22 mouse cellular contexts compared by ENCODE assay signal in the genomic region with DNA sequence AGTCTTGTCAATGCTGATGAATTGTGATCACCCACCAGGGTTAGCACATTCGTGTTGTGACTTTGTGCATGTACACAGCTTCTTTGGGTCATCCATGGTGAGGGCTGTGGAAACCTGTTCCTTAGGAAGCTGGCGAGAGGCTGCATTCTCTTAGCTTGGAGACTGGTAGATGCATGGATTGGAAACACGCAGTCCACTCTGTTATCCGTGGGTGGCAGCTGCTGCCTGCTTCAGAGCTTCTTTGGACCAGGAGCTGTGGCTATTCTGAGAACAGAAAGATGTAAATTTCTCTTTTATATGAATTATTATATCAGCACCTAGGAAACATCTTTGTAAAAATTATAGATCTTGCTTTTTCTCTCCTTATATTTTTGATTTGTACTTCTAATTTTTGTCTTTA. TPM values are rescaled to one million over a fixed set of nuclear protein-coding genes. Genes with fewer than 3 reads are reported as not detected.
DNase-seq lines count a peak whose midpoint lies in the region; ATAC-seq and TF ChIP-seq lines count a peak whose summit lies in the region.
"Had no signal": no experiment of that assay in that cellular context is flagged by ENCODE, and none has a peak within 500 bp of the region (broad histone marks: within the 10 kb centered on the region; RNA-seq: fewer than 3 reads in every experiment).

No protein-coding gene starts in this region.

- DNase-seq in left cerebral cortex, adult 2 months (ENCODE audit: extremely low spot score in 1 of 2, low spot score in 2 of 2): no peak
- no peak for DNase-seq in left cerebral cortex, postnatal 4 days
- DNase-seq in midbrain, embryonic 11.5 days (ENCODE audit: low spot score, missing footprints): peak; percentile 26
- DNase-seq in midbrain, embryonic 14.5 days: no peak
- DNase-seq in telencephalon, adult 2 months (ENCODE audit: low read depth, low spot score): peak; percentile 34
- DNase-seq in cerebellum, adult 18-20 months: no peak
- DNase-seq: adrenal gland, adult 2 months; adrenal gland, postnatal 10 days; adrenal gland, postnatal 25 days; cerebellum, adult 11-12 months; cerebellum, adult 8-10 months; cerebellum, adult 9-11 months; cerebellum, postnatal 14 days; cerebellum, postnatal 36 days; embryo, embryonic 11 days had no signal

- intact Hi-C loops in left cerebral cortex, adult 2 months (cut with DNase I): no loop called here
- intact Hi-C loops in left cerebral cortex, postnatal 4 days (cut with DNase I): no loop called here

- no peak overlapping the region for H3K9ac ChIP-seq in midbrain, embryonic 11.5 days (ENCODE audit: low read length)
- no peak overlapping the region for H3K9ac ChIP-seq in midbrain, embryonic 14.5 days (replicated peaks; ENCODE audit: low read length)
- H3K9ac ChIP-seq: embryonic facial prominence, embryonic 13.5 days; embryonic facial prominence, embryonic 15.5 days; forebrain, embryonic 12.5 days had no signal

- no peaks in the 10 kb centered on the region for H3K9me3 ChIP-seq in midbrain, embryonic 11.5 days (ENCODE audit: control insufficient read depth, low read length)
- H3K9me3 ChIP-seq in midbrain, embryonic 14.5 days (ENCODE audit: control insufficient read depth, low read length): no peaks in the 10 kb centered on the region
- H3K9me3 ChIP-seq: embryonic facial prominence, embryonic 13.5 days; embryonic facial prominence, embryonic 15.5 days; forebrain, embryonic 10.5 days; forebrain, embryonic 12.5 days had no signal

- no peaks in the 10 kb centered on the region for H3K27me3 ChIP-seq in midbrain, embryonic 11.5 days (ENCODE audit: control insufficient read depth, insufficient read depth, low read length)
- H3K27me3 ChIP-seq in midbrain, embryonic 14.5 days (ENCODE audit: control insufficient read depth, insufficient read depth, low read length): no peaks in the 10 kb centered on the region
- H3K27me3 ChIP-seq: embryonic facial prominence, embryonic 13.5 days; embryonic facial prominence, embryonic 15.5 days; forebrain, embryonic 12.5 days had no signal

- WGBS in midbrain, embryonic 11.5 days: 81% methylated on average over 4 of the region's 4 CpGs
- WGBS in midbrain, embryonic 14.5 days: 91% methylated on average over 4 of the region's 4 CpGs

- peak overlapping the region; percentile 64; the same call in 1 of the 2 replicates for H3K27ac ChIP-seq in left cerebral cortex, adult 2 months
- H3K27ac ChIP-seq in midbrain, embryonic 11.5 days (ENCODE audit: low read depth, low read length): no peak overlapping the region
- H3K27ac ChIP-seq in midbrain, embryonic 14.5 days (replicated peaks; ENCODE audit: low read depth, low read length): no peak overlapping the region
- H3K27ac ChIP-seq: embryonic facial prominence, embryonic 13.5 days; embryonic facial prominence, embryonic 15.5 days; forebrain, embryonic 10.5 days; forebrain, embryonic 12.5 days had no signal

- no peak overlapping the region for H3K4me2 ChIP-seq in midbrain, embryonic 11.5 days
- no peak overlapping the region for H3K4me2 ChIP-seq in midbrain, embryonic 14.5 days (ENCODE audit: low read length)
- H3K4me2 ChIP-seq: embryonic facial prominence, embryonic 13.5 days; embryonic facial prominence, embryonic 15.5 days; forebrain, embryonic 12.5 days had no signal

- H3K4me3 ChIP-seq in left cerebral cortex, adult 2 months: no peak overlapping the region
- H3K4me3 ChIP-seq in midbrain, embryonic 11.5 days (ENCODE audit: low read depth, low read length): no peak overlapping the region
- H3K4me3 ChIP-seq in midbrain, embryonic 14.5 days (replicated peaks; ENCODE audit: low read depth, low read length): no peak overlapping the region
- H3K4me3 ChIP-seq: embryonic facial prominence, embryonic 13.5 days; embryonic facial prominence, embryonic 15.5 days; erythroblast, embryonic 14.5 days; forebrain, embryonic 10.5 days; forebrain, embryonic 12.5 days had no signal

- no peaks in the 10 kb centered on the region for H3K4me1 ChIP-seq in midbrain, embryonic 11.5 days (ENCODE audit: control insufficient read depth, insufficient read depth, low read length)
- no peaks in the 10 kb centered on the region for H3K4me1 ChIP-seq in midbrain, embryonic 14.5 days (ENCODE audit: control insufficient read depth, insufficient read depth, low read length)
- H3K4me1 ChIP-seq: embryonic facial prominence, embryonic 13.5 days; embryonic facial prominence, embryonic 15.5 days; forebrain, embryonic 10.5 days; forebrain, embryonic 12.5 days had no signal

- H3K36me3 ChIP-seq in midbrain, embryonic 11.5 days (ENCODE audit: control insufficient read depth, insufficient read depth, low read length): no peaks in the 10 kb centered on the region
- H3K36me3 ChIP-seq in midbrain, embryonic 14.5 days (ENCODE audit: control insufficient read depth, insufficient read depth, low read length): no peaks in the 10 kb centered on the region
- H3K36me3 ChIP-seq: embryonic facial prominence, embryonic 13.5 days; embryonic facial prominence, embryonic 15.5 days; forebrain, embryonic 10.5 days; forebrain, embryonic 12.5 days had no signal

- no peak for ATAC-seq in midbrain, embryonic 11.5 days (ENCODE audit: low FRiP score)
- no peak for ATAC-seq in midbrain, embryonic 14.5 days (ENCODE audit: low FRiP score, low TSS enrichment)
- ATAC-seq: forebrain, embryonic 14.5 days; forebrain, embryonic 16.5 days had no signal

- no peak for TF ChIP-seq CTCF in left cerebral cortex, adult 2 months (IDR thresholded peaks at IDR 0.05)

RNA-seq across cellular contexts. Expression of a gene that starts 15.8 kb away (rescaled TPM):
- 1 to 10 TPM; 2.2 to 3.0 TPM for total RNA-seq in left cerebral cortex, adult 2 months (2021)
- 1 to 10 TPM; 2.8 to 3.2 TPM for total RNA-seq in left cerebral cortex, postnatal 4 days (2021)
- polyA plus RNA-seq in midbrain, embryonic 11.5 days (2014; fragmentation: Nextera tagmentation; extraction: Ambion mirVana): 0.10 and 0.22 TPM in 2 replicates
- 0.26 and 0.47 TPM in 2 replicates for polyA plus RNA-seq in midbrain, embryonic 14.5 days (2014; fragmentation: Nextera tagmentation; extraction: Ambion mirVana)
- polyA plus RNA-seq: erythroblast, embryonic 14.5 days had no signal

RNA-seq across cellular contexts. Expression of a gene that starts 46.7 kb away (rescaled TPM):
- 100 to 1,000 TPM in 1 of 2 experiments, 10 to 100 TPM in 1; 95.3 to 102 TPM for total RNA-seq in left cerebral cortex, adult 2 months (2021)
- 100 to 1,000 TPM; 188 to 192 TPM for total RNA-seq in left cerebral cortex, postnatal 4 days (2021)
- 27.0 and 35.6 TPM in 2 replicates for polyA plus RNA-seq in midbrain, embryonic 11.5 days (2014; fragmentation: Nextera tagmentation; extraction: Ambion mirVana)
- 36.8 and 43.2 TPM in 2 replicates for polyA plus RNA-seq in midbrain, embryonic 14.5 days (2014; fragmentation: Nextera tagmentation; extraction: Ambion mirVana)

Comparison
In these comparisons a context has a peak if more than half of its experiments do, and no peak if none do; other contexts are left out.
1. DNase-seq: peak in midbrain, embryonic 11.5 days (single experiment) and telencephalon, adult 2 months (single experiment); none in left cerebral cortex, adult 2 months (0 of 2), left cerebral cortex, postnatal 4 days (single experiment), midbrain, embryonic 14.5 days (single experiment) and cerebellum, adult 18-20 months (0 of 2).